Mouse (Mus musculus): ENCODE data around the gene Il12rb1. TPM values are rescaled to one million over a fixed set of nuclear protein-coding genes. Genes with fewer than 3 reads are reported as not detected.

Gene Il12rb1
- total RNA-seq, 4 experiments from 2014 or later = 0.84 to 1.3 (median 1.0) TPM

Small RNAs within 50 kb of the gene (microRNA-seq; reads per million reads assigned to microRNA genes)
- gene Mir7240 = 9.7 to 15.6 reads per million in 2 experiments

Other genes starting within 250 kb of the Il12rb1 start
- gene Isyna1, start 214.1 kb upstream of the Il12rb1 start, total RNA-seq (2022) = 10 to 100 TPM; 54.5 to 60.3 (median 56.5) TPM
- gene Ssbp4, start 199.6 kb upstream of the Il12rb1 start, total RNA-seq (2022) = 100 to 1,000 TPM; 211 to 248 (median 234) TPM
- gene Lrrc25, start 192.3 kb upstream of the Il12rb1 start, total RNA-seq (2022) = 1 to 10 TPM in 1 of 4 experiments, under 1 TPM in 3; 0.55 to 1.3 (median 0.87) TPM
- gene Gdf15, start 176.0 kb upstream of the Il12rb1 start, total RNA-seq (2022) = not detected
- gene Pgpep1, start 148.1 kb upstream of the Il12rb1 start, total RNA-seq (2022) = 10 to 100 TPM; 11.2 to 17.0 (median 13.4) TPM
- 10 to 100 TPM; 61.5 to 65.0 (median 63.0) TPM for gene Lsm4, start 135.2 kb upstream of the Il12rb1 start, total RNA-seq (2022)
- 100 to 1,000 TPM; 206 to 222 (median 214) TPM for gene Jund, start 109.5 kb upstream of the Il12rb1 start, total RNA-seq (2022)
- gene Iqcn, start 105.0 kb upstream of the Il12rb1 start, total RNA-seq (2022) = under 1 TPM in 1 of 4 experiments, not detected in 3; 0.07 TPM
- not detected for gene Gm3336, start 89.9 kb upstream of the Il12rb1 start, total RNA-seq (2022)
- 1 to 10 TPM; 1.7 to 2.8 (median 2.2) TPM for gene Pde4c, start 84.7 kb upstream of the Il12rb1 start, total RNA-seq (2022)
- 100 to 1,000 TPM; 805 to 866 (median 821) TPM for gene Rab3a, start 53.8 kb upstream of the Il12rb1 start, total RNA-seq (2022)
- 10 to 100 TPM; 31.0 to 39.0 (median 32.8) TPM for gene Mpv17l2, start 47.5 kb upstream of the Il12rb1 start, total RNA-seq (2022)
- 100 to 1,000 TPM; 143 to 151 (median 149) TPM for gene Pik3r2, start 31.7 kb upstream of the Il12rb1 start, total RNA-seq (2022)
- 100 to 1,000 TPM; 276 to 316 (median 288) TPM for gene Mast3, start 3.4 kb upstream of the Il12rb1 start, total RNA-seq (2022)
- gene Arrdc2, start 31.3 kb downstream of the Il12rb1 start, total RNA-seq (2022) = 10 to 100 TPM; 10.9 to 22.7 (median 17.6) TPM
- gene Kcnn1, start 54.8 kb downstream of the Il12rb1 start, total RNA-seq (2022) = 10 to 100 TPM; 15.7 to 28.6 (median 17.7) TPM
- gene Ccdc124, start 65.5 kb downstream of the Il12rb1 start, total RNA-seq (2022) = 10 to 100 TPM; 76.5 to 94.5 (median 85.6) TPM
- 10 to 100 TPM; 10.2 to 11.9 (median 11.5) TPM for gene Slc5a5, start 84.3 kb downstream of the Il12rb1 start, total RNA-seq (2022)
- gene Rpl18a, start 89.0 kb downstream of the Il12rb1 start, total RNA-seq (2022) = 100 to 1,000 TPM; 653 to 769 (median 710) TPM
- 100 to 1,000 TPM in 1 of 4 experiments, 10 to 100 TPM in 3; 89.4 to 101 (median 91.1) TPM for gene Map1s, start 97.5 kb downstream of the Il12rb1 start, total RNA-seq (2022)